Mouse (Mus musculus): Measurements from ENCODE around the gene Egfl7. TPM values are rescaled to one million over a fixed set of nuclear protein-coding genes. Genes with fewer than 3 reads are reported as not detected.

The Egfl7 gene
- polyA plus RNA-seq, 1 experiment from 2014 or later = 107 TPM

DNA sequence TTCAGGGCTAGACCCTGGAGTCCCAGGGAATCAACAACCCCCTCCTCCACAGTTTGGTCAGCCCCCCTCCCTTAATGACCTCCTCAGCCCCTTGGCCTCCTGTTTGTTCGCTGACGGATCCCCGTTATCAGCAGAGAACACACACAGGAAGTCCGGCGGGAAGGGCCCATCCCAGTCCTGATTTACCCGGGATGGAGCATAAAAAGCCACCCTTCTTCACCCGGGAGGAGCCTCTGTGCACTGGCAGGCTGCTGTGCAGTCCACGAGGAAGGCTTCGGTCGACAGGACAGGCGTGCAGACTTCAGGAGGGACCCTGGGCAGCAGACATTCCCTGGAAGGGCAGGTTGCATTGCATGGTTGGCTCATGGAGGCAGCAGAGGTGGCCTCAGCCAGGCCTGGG lies 3.8 kb downstream of the Egfl7 start:
- peak overlapping the region; percentile 21 for H3K4me3 ChIP-seq
- 60% methylated on average over 11 of the region's 11 CpGs for WGBS
- peak overlapping the region; percentile 43 for H3K27ac ChIP-seq
- H3K9ac ChIP-seq = 0 out of 2 replicates have a peak overlapping the region, but pooled peaks have one; percentile 17
- H3K27me3 ChIP-seq = no peaks in the 10 kb centered on the region
- no peak overlapping the region for H3K4me2 ChIP-seq
- no peaks in the 10 kb centered on the region for H3K9me3 ChIP-seq
- no peaks in the 10 kb centered on the region for H3K36me3 ChIP-seq
- ATAC-seq (ENCODE audit: insufficient number of reproducible peaks, low FRiP score, low TSS enrichment, low read depth) = no peak
- peaks cover 16% of the 10 kb centered on the region for H3K4me1 ChIP-seq

DNA sequence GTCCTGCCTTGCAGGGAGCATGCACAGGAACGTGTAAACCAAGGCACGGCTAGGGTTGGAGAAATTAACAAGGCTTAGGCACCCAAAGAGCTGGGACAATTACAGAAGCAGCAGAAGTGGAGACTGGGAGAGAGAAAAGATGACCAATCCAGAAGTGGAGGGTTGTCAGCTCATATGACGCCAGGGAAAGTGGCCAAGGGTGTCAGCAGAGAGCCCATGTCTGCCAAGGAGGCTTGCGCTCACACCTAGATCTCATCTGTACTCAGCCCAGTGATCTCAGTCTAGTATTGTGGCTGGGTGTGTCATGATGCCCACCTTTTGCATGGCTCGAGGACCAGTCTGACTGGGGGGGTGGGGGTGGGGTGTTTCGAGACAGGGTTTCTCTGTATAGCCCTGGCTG lies 5.9 kb downstream of the Egfl7 start:
- Histone ChIP-seq H3K4me2 (no peak overlapping the region), H3K27me3 (no peaks in the 10 kb centered on the region), H3K9me3 (no peaks in the 10 kb centered on the region), H3K36me3 (no peaks in the 10 kb centered on the region), H3K9ac (no peak overlapping the region), H3K4me3 (peak overlapping the region; percentile 59), H3K27ac (peak overlapping the region; percentile 12; the same call in 1 of the 2 replicates), H3K4me1 (peaks cover 17% of the 10 kb centered on the region)
- 50% methylated on average over 6 of the region's 6 CpGs for WGBS
- ATAC-seq (ENCODE audit: insufficient number of reproducible peaks, low FRiP score, low TSS enrichment, low read depth) = no peak

- peak; percentile 68 for ATAC-seq (ENCODE audit: insufficient number of reproducible peaks, low FRiP score, low TSS enrichment, low read depth)
- peak within 1 kb of the TSS; percentile 47; the same call in 1 of the 2 replicates for H3K9ac ChIP-seq
- peak within 1 kb of the TSS; percentile 34; the same call in 1 of the 2 replicates for H3K27ac ChIP-seq
- H3K36me3 ChIP-seq = peaks cover 2% of the 10 kb centered on the region; the same call in 1 of the 2 replicates
- no peaks in the 10 kb centered on the region for H3K9me3 ChIP-seq
- no peaks in the 10 kb centered on the region for H3K27me3 ChIP-seq
- peak within 1 kb of the TSS; percentile 81 for H3K4me2 ChIP-seq
- peaks cover 24% of the 10 kb centered on the region for H3K4me1 ChIP-seq
- under 1% methylated on average over 65 of the region's 65 CpGs for WGBS
- H3K4me3 ChIP-seq = peak within 1 kb of the TSS; percentile 59
Observed at GRCm38 (mm10) chr2:26586294-26587043, 6.7 kb downstream of the Egfl7 start, which contains the start of gene Gm20532. Gene Gm20532 (plus strand): TSS chr2:26586639.

- peak overlapping the region; percentile 47; the same call in 1 of the 2 replicates for H3K9ac ChIP-seq
- no peaks in the 10 kb centered on the region for H3K27me3 ChIP-seq
- H3K4me1 ChIP-seq = peaks cover 25% of the 10 kb centered on the region
- no peak for ATAC-seq (ENCODE audit: insufficient number of reproducible peaks, low FRiP score, low TSS enrichment, low read depth)
- H3K36me3 ChIP-seq = peaks cover 7% of the 10 kb centered on the region
- peak overlapping the region; percentile 81 for H3K4me2 ChIP-seq
- H3K9me3 ChIP-seq = no peaks in the 10 kb centered on the region
- peak overlapping the region; percentile 34; the same call in 1 of the 2 replicates for H3K27ac ChIP-seq
- peak overlapping the region; percentile 59 for H3K4me3 ChIP-seq
- 3% methylated on average over 11 of the region's 11 CpGs for whole genome bisulfite sequencing
Observed at GRCm38 (mm10) chr2:26587044-26587405, 7.2 kb downstream of the Egfl7 start.

GRCm38 (mm10) chr2:26588573-26588972 lies 8.8 kb downstream of the Egfl7 start:
- ATAC-seq (ENCODE audit: insufficient number of reproducible peaks, low FRiP score, low TSS enrichment, low read depth) = no peak
- H3K27ac ChIP-seq = peak overlapping the region; percentile 50; the same call in 1 of the 2 replicates
- H3K4me2 ChIP-seq = no peak overlapping the region
- peaks cover 22% of the 10 kb centered on the region for H3K36me3 ChIP-seq
- WGBS = 36% methylated on average over 4 of the region's 4 CpGs
- no peaks in the 10 kb centered on the region for H3K9me3 ChIP-seq
- H3K27me3 ChIP-seq = no peaks in the 10 kb centered on the region
- peaks cover 25% of the 10 kb centered on the region for H3K4me1 ChIP-seq
- H3K4me3 ChIP-seq = no peak overlapping the region
- H3K9ac ChIP-seq = no peak overlapping the region

GRCm38 (mm10) chr2:26589284-26589683 lies 9.5 kb downstream of the Egfl7 start:
- Histone ChIP-seq H3K27ac (no peak overlapping the region), H3K9ac (no peak overlapping the region), H3K4me1 (peaks cover 25% of the 10 kb centered on the region), H3K4me2 (no peak overlapping the region), H3K36me3 (peaks cover 26% of the 10 kb centered on the region), H3K4me3 (no peak overlapping the region), H3K9me3 (no peaks in the 10 kb centered on the region), H3K27me3 (no peaks in the 10 kb centered on the region)
- no peak for ATAC-seq (ENCODE audit: insufficient number of reproducible peaks, low FRiP score, low TSS enrichment, low read depth)
- WGBS = 86% methylated on average over 10 of the region's 10 CpGs

GRCm38 (mm10) chr2:26590282-26590681 lies 10.5 kb downstream of the Egfl7 start:
- WGBS = 93% methylated on average over 7 of the region's 7 CpGs
- ATAC-seq (ENCODE audit: insufficient number of reproducible peaks, low FRiP score, low TSS enrichment, low read depth) = no peak
- Histone ChIP-seq H3K9me3 (no peaks in the 10 kb centered on the region), H3K27ac (0 out of 2 replicates have a peak overlapping the region, but pooled peaks have one; percentile 5), H3K36me3 (peaks cover 35% of the 10 kb centered on the region), H3K27me3 (no peaks in the 10 kb centered on the region), H3K4me3 (no peak overlapping the region), H3K9ac (no peak overlapping the region), H3K4me1 (peaks cover 25% of the 10 kb centered on the region), H3K4me2 (no peak overlapping the region)

DNA sequence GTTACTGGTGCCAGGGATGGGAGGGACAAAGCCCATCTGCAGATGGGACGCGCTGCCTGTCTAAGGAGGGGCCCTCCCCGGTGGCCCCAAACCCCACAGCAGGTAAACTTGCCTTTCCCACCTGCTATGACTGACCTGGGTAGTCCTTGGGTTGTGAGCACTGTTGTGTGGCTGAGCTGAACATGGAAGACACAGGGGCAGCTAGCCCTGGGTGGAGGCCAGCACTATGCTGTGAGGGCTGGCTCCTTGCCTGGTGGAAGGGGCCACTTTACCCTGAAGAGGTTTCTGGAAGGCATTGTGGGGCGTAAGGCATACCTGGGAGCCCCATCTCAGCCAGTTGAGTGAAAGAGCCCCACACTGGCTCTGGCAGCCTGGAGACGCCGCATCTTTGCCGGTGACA lies 11.1 kb downstream of the Egfl7 start:
- no peak overlapping the region for H3K4me2 ChIP-seq
- peaks cover 25% of the 10 kb centered on the region for H3K4me1 ChIP-seq
- peaks cover 42% of the 10 kb centered on the region for H3K36me3 ChIP-seq
- ATAC-seq (ENCODE audit: insufficient number of reproducible peaks, low FRiP score, low TSS enrichment, low read depth) = no peak
- no peaks in the 10 kb centered on the region for H3K27me3 ChIP-seq
- WGBS = 86% methylated on average over 7 of the region's 7 CpGs
- H3K9ac ChIP-seq = no peak overlapping the region
- no peaks in the 10 kb centered on the region for H3K9me3 ChIP-seq
- no peak overlapping the region for H3K27ac ChIP-seq
- H3K4me3 ChIP-seq = no peak overlapping the region

DNA sequence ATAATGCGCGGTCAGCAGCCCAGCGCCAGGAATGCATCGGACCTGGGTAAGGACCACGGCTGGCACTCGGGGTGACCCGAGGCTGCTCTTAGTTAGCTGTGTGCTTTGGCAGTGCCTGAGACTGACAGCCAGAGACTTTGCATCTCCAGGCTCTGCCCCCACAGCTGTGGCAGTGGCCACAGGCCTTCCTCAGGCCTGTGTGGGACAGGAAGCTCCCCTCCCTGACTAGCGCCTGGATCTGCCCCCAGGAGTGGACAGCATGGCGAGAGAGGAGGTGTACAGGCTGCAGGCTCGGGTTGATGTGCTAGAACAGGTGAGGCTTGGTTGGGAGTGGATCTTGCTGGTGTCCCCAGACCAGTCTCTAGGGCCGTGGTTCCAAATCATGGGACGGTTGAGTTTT lies 11.6 kb downstream of the Egfl7 start:
- Histone ChIP-seq H3K27me3 (no peaks in the 10 kb centered on the region), H3K36me3 (peaks cover 46% of the 10 kb centered on the region), H3K9me3 (no peaks in the 10 kb centered on the region), H3K4me1 (peaks cover 21% of the 10 kb centered on the region), H3K4me2 (no peak overlapping the region), H3K9ac (no peak overlapping the region), H3K27ac (no peak overlapping the region), H3K4me3 (no peak overlapping the region)
- WGBS = 82% methylated on average over 12 of the region's 12 CpGs
- ATAC-seq (ENCODE audit: insufficient number of reproducible peaks, low FRiP score, low TSS enrichment, low read depth) = no peak

DNA sequence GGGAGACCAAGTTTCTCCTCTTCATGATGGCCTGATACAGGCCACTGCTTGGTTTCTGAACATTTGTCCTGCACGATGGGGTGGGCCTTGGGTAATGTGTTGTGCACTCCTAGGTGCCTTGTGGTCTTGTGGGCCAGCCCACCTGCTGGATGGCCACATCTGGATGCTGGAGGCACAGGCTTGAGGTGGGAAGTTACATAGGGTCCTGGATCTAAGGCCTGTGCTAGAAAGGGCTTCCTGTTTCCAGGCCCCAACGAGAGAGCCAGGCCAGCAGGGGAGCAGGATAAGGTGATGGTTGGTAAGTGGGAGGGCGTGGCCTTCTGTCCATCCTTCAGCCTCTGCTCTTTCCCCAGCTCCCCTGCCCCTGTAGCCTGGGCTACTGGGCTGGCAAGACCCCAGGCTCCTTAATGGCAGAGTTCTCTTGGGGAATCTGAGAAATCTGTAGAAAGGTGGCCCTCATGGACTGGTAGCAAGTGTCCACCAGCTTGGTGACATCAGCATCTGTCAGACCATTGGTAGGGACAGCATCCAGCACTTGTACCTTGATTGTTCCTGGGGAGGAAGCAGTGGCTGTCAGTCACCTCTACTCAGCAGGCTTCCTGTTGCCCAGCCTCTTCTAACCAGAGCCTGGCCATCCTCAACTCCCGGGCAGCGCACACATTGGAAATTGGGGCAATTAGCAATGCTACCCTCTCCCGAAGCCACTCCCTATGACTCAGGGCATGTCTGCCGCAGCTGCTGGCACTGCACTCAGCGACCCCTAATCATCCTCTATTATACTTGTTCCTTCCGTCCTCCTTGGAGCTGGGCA lies 13.6 kb downstream of the Egfl7 start:
- Histone ChIP-seq H3K4me1 (peaks cover 12% of the 10 kb centered on the region), H3K27me3 (no peaks in the 10 kb centered on the region), H3K9ac (no peak overlapping the region), H3K4me3 (no peak overlapping the region), H3K27ac (no peak overlapping the region), H3K9me3 (no peaks in the 10 kb centered on the region), H3K36me3 (peaks cover 46% of the 10 kb centered on the region), H3K4me2 (no peak overlapping the region)
- 65% methylated on average over 9 of the region's 9 CpGs for WGBS
- ATAC-seq (ENCODE audit: insufficient number of reproducible peaks, low FRiP score, low TSS enrichment, low read depth) = no peak

- no peak overlapping the region for H3K27ac ChIP-seq
- no peak overlapping the region for H3K4me3 ChIP-seq
- H3K36me3 ChIP-seq = peaks cover 46% of the 10 kb centered on the region
- no peak overlapping the region for H3K4me2 ChIP-seq
- H3K9me3 ChIP-seq = no peaks in the 10 kb centered on the region
- H3K4me1 ChIP-seq = 0 out of 2 replicates have a peak, but pooled peaks cover 8% of the 10 kb centered on the region
- H3K9ac ChIP-seq = no peak overlapping the region
- 63% methylated on average over 9 of the region's 9 CpGs for WGBS
- no peaks in the 10 kb centered on the region for H3K27me3 ChIP-seq
- no peak for ATAC-seq (ENCODE audit: insufficient number of reproducible peaks, low FRiP score, low TSS enrichment, low read depth)
Observed at GRCm38 (mm10) chr2:26594022-26594346, 14.2 kb downstream of the Egfl7 start.

GRCm38 (mm10) chr2:26594461-26594933 lies 14.7 kb downstream of the Egfl7 start:
- no peak overlapping the region for H3K4me2 ChIP-seq
- H3K4me1 ChIP-seq = 0 out of 2 replicates have a peak, but pooled peaks cover 8% of the 10 kb centered on the region
- no peak overlapping the region for H3K9ac ChIP-seq
- no peaks in the 10 kb centered on the region for H3K9me3 ChIP-seq
- H3K4me3 ChIP-seq = no peak overlapping the region
- no peaks in the 10 kb centered on the region for H3K27me3 ChIP-seq
- no peak for ATAC-seq (ENCODE audit: insufficient number of reproducible peaks, low FRiP score, low TSS enrichment, low read depth)
- H3K27ac ChIP-seq = no peak overlapping the region
- H3K36me3 ChIP-seq = peaks cover 46% of the 10 kb centered on the region
- 86% methylated on average over 7 of the region's 7 CpGs for WGBS
